In the genomic region with DNA sequence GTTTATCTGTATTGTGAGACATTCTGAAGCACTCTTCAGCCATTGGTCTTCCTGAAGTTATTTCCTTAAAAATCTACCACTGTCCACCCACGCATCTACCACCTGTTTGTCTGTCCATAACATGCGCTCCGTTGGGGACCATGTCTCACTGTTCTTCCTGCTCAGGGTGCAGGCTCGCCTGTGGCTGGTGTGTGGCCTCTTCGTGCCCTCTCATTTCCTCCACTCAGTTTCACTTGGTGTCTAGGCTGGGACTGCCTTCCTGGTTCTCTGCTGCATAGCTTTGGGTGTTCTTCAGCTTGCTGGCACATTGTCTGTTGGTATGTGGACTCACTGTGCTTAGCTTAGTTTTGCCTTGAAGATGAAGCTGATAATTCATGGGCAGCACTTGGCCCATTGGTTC, we compare ENCODE assay signal across 22 mouse cellular contexts. TPM values are rescaled to one million over a fixed set of nuclear protein-coding genes. Genes with fewer than 3 reads are reported as not detected.
DNase-seq lines count a peak whose midpoint lies in the region; ATAC-seq lines count a peak whose summit lies in the region.
"Had no signal": no experiment of that assay in that cellular context is flagged by ENCODE, and none has a peak within 500 bp of the region (broad histone marks: within the 10 kb centered on the region; RNA-seq: fewer than 3 reads in every experiment).

No protein-coding gene starts in this region.

- whole genome bisulfite sequencing in hindbrain, embryonic 10.5 days, result 88% methylated on average over 5 of the region's 5 CpGs
- 90% methylated on average over 5 of the region's 5 CpGs for WGBS in hindbrain, embryonic 14.5 days

- H3K4me3 ChIP-seq in hindbrain, embryonic 10.5 days, result no peak overlapping the region
- H3K4me3 ChIP-seq in hindbrain, embryonic 14.5 days (replicated peaks; ENCODE audit: low read length), result no peak overlapping the region
- H3K4me3 ChIP-seq: embryonic facial prominence, embryonic 10.5 days; erythroblast, embryonic 14.5 days; forebrain, embryonic 10.5 days; gastrocnemius, adult 2 months; hindbrain, embryonic 13.5 days had no signal

- no peak for DNase-seq in hindbrain, embryonic 10.5 days (ENCODE audit: low spot score)
- DNase-seq in hindbrain, embryonic 14.5 days (ENCODE audit: low spot score), result no peak
- DNase-seq in right cerebral cortex, postnatal 36 days (ENCODE audit: low spot score in 2 of 2), result no peak
- no peak for DNase-seq in adrenal gland, adult 8-10 months
- DNase-seq in cerebellum, adult 8-10 months, result no peak
- DNase-seq: adrenal gland, postnatal 10 days; cerebellum, adult 11 months; cerebellum, adult 9-10 months; cerebellum, postnatal 25 days; gastrocnemius, adult 2 months; gastrocnemius, postnatal 25 days; heart, adult 18-20 months; kidney, adult 11 months had no signal

- 0 out of 2 replicates have a peak overlapping the region, but pooled peaks have one; percentile 1 for H3K27ac ChIP-seq in hindbrain, embryonic 10.5 days
- no peak overlapping the region for H3K27ac ChIP-seq in hindbrain, embryonic 14.5 days
- H3K27ac ChIP-seq: embryonic facial prominence, embryonic 10.5 days; forebrain, embryonic 10.5 days; gastrocnemius, adult 2 months; hindbrain, embryonic 13.5 days had no signal

- H3K4me1 ChIP-seq in hindbrain, embryonic 10.5 days (replicated peaks), result peaks cover 74% of the 10 kb centered on the region
- H3K4me1 ChIP-seq in hindbrain, embryonic 14.5 days (replicated peaks; ENCODE audit: control insufficient read depth, insufficient read depth, low read length), result peaks cover 4% of the 10 kb centered on the region; the same call in 1 of the 2 replicates

- H3K27me3 ChIP-seq in hindbrain, embryonic 10.5 days (ENCODE audit: insufficient read depth, poor library complexity, severe bottlenecking), result no peaks in the 10 kb centered on the region
- no peaks in the 10 kb centered on the region for H3K27me3 ChIP-seq in hindbrain, embryonic 14.5 days (ENCODE audit: control insufficient read depth, insufficient read depth, low read length)
- H3K27me3 ChIP-seq: hindbrain, embryonic 13.5 days had no signal

- H3K9me3 ChIP-seq in hindbrain, embryonic 10.5 days, result no peaks in the 10 kb centered on the region
- H3K9me3 ChIP-seq in hindbrain, embryonic 14.5 days (ENCODE audit: control insufficient read depth, low read length), result no peaks in the 10 kb centered on the region
- H3K9me3 ChIP-seq: embryonic facial prominence, embryonic 10.5 days; forebrain, embryonic 10.5 days; hindbrain, embryonic 13.5 days had no signal

- no peaks in the 10 kb centered on the region for H3K36me3 ChIP-seq in hindbrain, embryonic 10.5 days
- no peaks in the 10 kb centered on the region for H3K36me3 ChIP-seq in hindbrain, embryonic 14.5 days (replicated peaks; ENCODE audit: control insufficient read depth, insufficient read depth)
- H3K36me3 ChIP-seq: embryonic facial prominence, embryonic 10.5 days; forebrain, embryonic 10.5 days; G1E; hindbrain, embryonic 13.5 days had no signal

- no peak for ATAC-seq in hindbrain, embryonic 14.5 days (ENCODE audit: low FRiP score)
- peak; percentile 61; the same call in 1 of the 2 replicates for ATAC-seq in granulocyte monocyte progenitor cell, adult 5-6 weeks (replicated peaks; ENCODE audit: poor library complexity, severe bottlenecking)
- ATAC-seq in megakaryocyte, adult 5-6 weeks (ENCODE audit: poor library complexity, severe bottlenecking), result peak; percentile 33; the same call in 1 of the 2 replicates
- ATAC-seq: forebrain, embryonic 14.5 days had no signal

- no peak overlapping the region for H3K4me2 ChIP-seq in hindbrain, embryonic 14.5 days (replicated peaks)
- H3K4me2 ChIP-seq: heart, embryonic 11.5 days; hindbrain, embryonic 13.5 days had no signal

- no peak overlapping the region for H3K9ac ChIP-seq in hindbrain, embryonic 14.5 days
- H3K9ac ChIP-seq: hindbrain, embryonic 13.5 days had no signal

RNA-seq across cellular contexts. Expression of gene Tead1, which starts 32.9 kb away (rescaled TPM):
- 17.8 and 20.6 TPM in 2 replicates for polyA plus RNA-seq in hindbrain, embryonic 10.5 days (2016; fragmentation: Nextera tagmentation; extraction: Ambion mirVana)
- 6.5 and 16.0 TPM in 2 replicates for polyA plus RNA-seq in hindbrain, embryonic 14.5 days (2014; fragmentation: Nextera tagmentation; extraction: Ambion mirVana)
- total RNA-seq in granulocyte monocyte progenitor cell, adult 5-6 weeks (2014; fragmentation: Nextera tagmentation), result not detected in 2 replicates
- not detected in 2 replicates for total RNA-seq in granulocyte monocyte progenitor cell, adult 5-6 weeks (2017)
- 0.14 TPM in 1 of 2 replicates, not detected in the other for total RNA-seq in megakaryocyte, adult 5-6 weeks (2015)
- not detected in 2 replicates for total RNA-seq in megakaryocyte, adult 5-6 weeks (2017)
- total RNA-seq in adrenal gland, adult 8-10 months (2022), result 10 to 100 TPM; 73.4 to 82.7 (median 78.7) TPM
- polyA plus RNA-seq: erythroblast, embryonic 14.5 days; G1E had no signal

Comparison
In these comparisons a context has a peak if more than half of its experiments do, and no peak if none do; other contexts are left out.
1. RNA of gene Tead1, which starts 32.9 kb away (total RNA-seq): 73.4 to 82.7 TPM in adrenal gland, adult 8-10 months; not detected in granulocyte monocyte progenitor cell, adult 5-6 weeks and 0.14 TPM in megakaryocyte, adult 5-6 weeks; every median in the first group is over 10 times any median in the second.